Mouse (Mus musculus) ovary, postnatal 36 days (tissue): ENCODE results near the gene Akt1s1.
"Not testable (repeated sequence)": the region's sequence is repeated elsewhere in the genome, so short reads cannot be mapped to it uniquely, and the experiment has no call there.

ENCODE experiments used
- DNase-seq: peaks from one replicate; pipeline ENCODE4 v3.0.0; 2022; ENCODE audit warnings: low spot score, mixed read lengths

Gene Akt1s1

GRCm38 (mm10) chr7:44869697-44870528 is 21.1 kb downstream of the Akt1s1 start, which contains the start of gene Ptov1:
Ptov1 (minus strand) TSS chr7:44869788.
- DNase-seq: peak; percentile 89

GRCm38 (mm10) chr7:44870614-44871013 is 21.8 kb downstream of the Akt1s1 start:
- DNase-seq: no peak

GRCm38 (mm10) chr7:44871181-44871580 is 22.4 kb downstream of the Akt1s1 start:
- DNase-seq: no peak

GRCm38 (mm10) chr7:44871774-44872173 is 23.0 kb downstream of the Akt1s1 start:
- DNase-seq: not testable (repeated sequence)

GRCm38 (mm10) chr7:44877833-44878232 is 29.0 kb downstream of the Akt1s1 start:
- no peak for DNase-seq

GRCm38 (mm10) chr7:44883036-44883435 is 34.2 kb downstream of the Akt1s1 start:
- no peak for DNase-seq

- no peak for DNase-seq
Observed at GRCm38 (mm10) chr7:44884637-44885036, 35.8 kb downstream of the Akt1s1 start.

GRCm38 (mm10) chr7:44886964-44887363 is 38.2 kb downstream of the Akt1s1 start:
- DNase-seq: no peak

- DNase-seq: no peak
Observed at GRCm38 (mm10) chr7:44888256-44889105, 39.7 kb downstream of the Akt1s1 start.

GRCm38 (mm10) chr7:44890180-44890579 is 41.4 kb downstream of the Akt1s1 start:
- DNase-seq: no peak

- DNase-seq: no peak
Observed at GRCm38 (mm10) chr7:44890737-44891136, 41.9 kb downstream of the Akt1s1 start.

GRCm38 (mm10) chr7:44891611-44892010 is 42.8 kb downstream of the Akt1s1 start:
- no peak for DNase-seq

- DNase-seq: peak; percentile 86
Observed at GRCm38 (mm10) chr7:44892276-44892921, 43.6 kb downstream of the Akt1s1 start, which contains the start of gene Med25. Med25 (minus strand) TSS chr7:44892712.

- DNase-seq: peak; percentile 42
Observed at GRCm38 (mm10) chr7:44893197-44893596, 44.4 kb downstream of the Akt1s1 start.

- DNase-seq: no peak
Observed at GRCm38 (mm10) chr7:44894175-44894574, 45.4 kb downstream of the Akt1s1 start.

GRCm38 (mm10) chr7:44895206-44895592 is 46.4 kb downstream of the Akt1s1 start:
- no peak for DNase-seq

- peak; percentile 89 for DNase-seq
Observed at GRCm38 (mm10) chr7:44895593-44896434, 47.0 kb downstream of the Akt1s1 start, which contains the start of gene Fuz. Fuz (plus strand) TSS chr7:44896079.

GRCm38 (mm10) chr7:44896499-44896898 is 47.7 kb downstream of the Akt1s1 start:
- no peak for DNase-seq

- DNase-seq: peak; percentile 58
Observed at GRCm38 (mm10) chr7:44898607-44899006, 49.8 kb downstream of the Akt1s1 start.

- no peak for DNase-seq
Observed at GRCm38 (mm10) chr7:44900632-44901031, 51.8 kb downstream of the Akt1s1 start.

GRCm38 (mm10) chr7:44901230-44901722 is 52.5 kb downstream of the Akt1s1 start:
- DNase-seq: no peak
